Mouse (Mus musculus): ENCODE measurements around the gene Gzmd.

GRCm38 (mm10) chr14:56120525-56120924 is 11.9 kb downstream of the Gzmd start, which contains the start of gene Gzme:
- TF ChIP-seq GATA1 (IDR thresholded peaks at IDR 0.05; ENCODE audit: borderline replicate concordance, low read length), result no peak
- no peak for TF ChIP-seq FLI1 (IDR thresholded peaks at IDR 0.05; ENCODE audit: low read length)

Data from megakaryocyte, embryonic 14.5 days (primary cell).